Mouse (Mus musculus) E14TG2a.4 (cell line): ENCODE measurements around the gene Rsph6a.

Source experiments
- H3K27me3 ChIP-seq: 2 replicates; pipeline ENCODE4 v1.6.1; 2014; ENCODE audit warnings: low read length, control low read depth; ENCODE audit not compliant: insufficient read depth
- H3K36me3 ChIP-seq: 2 replicates; pipeline ENCODE4 v1.6.1; 2014; ENCODE audit warnings: low read length, control low read depth; ENCODE audit not compliant: insufficient read depth
- H3K4me1 ChIP-seq: replicated peaks from 2 replicates; pipeline ENCODE4 v1.6.1; 2014; ENCODE audit warnings: low read depth, low read length, control low read depth
- H3K4me3 ChIP-seq: replicated peaks from 2 replicates; pipeline ENCODE4 v1.5.1; 2014; ENCODE audit warnings: mild to moderate bottlenecking, low read length
- H3K9me3 ChIP-seq: 2 replicates; pipeline ENCODE4 v1.6.1; 2014; ENCODE audit warnings: low read length, control low read depth
- CTCF ChIP-seq: conservative IDR thresholded peaks from 2 replicates; pipeline ENCODE4 v1.5.1; 2014; ENCODE audit warnings: low read length
- NANOG ChIP-seq: IDR thresholded peaks from 2 replicates; pipeline ENCODE4 v1.6.1; 2014; ENCODE audit warnings: borderline replicate concordance, low read length, mixed read lengths
- POU5F1 ChIP-seq: IDR thresholded peaks from 2 replicates; pipeline ENCODE4 v1.6.1; 2014; ENCODE audit warnings: low read length, borderline replicate concordance

The Rsph6a gene

GRCm38 (mm10) chr7:19091913-19092312 is 37.4 kb downstream of the Rsph6a start:
- Histone ChIP-seq H3K9me3 (no peaks in the 10 kb centered on the region), H3K4me3 (peak overlapping the region; percentile 83), H3K4me1 (peaks cover 78% of the 10 kb centered on the region), H3K36me3 (peaks cover 50% of the 10 kb centered on the region), H3K27me3 (peaks cover 44% of the 10 kb centered on the region)
- no peak for TF ChIP-seq POU5F1

- no peak for TF ChIP-seq NANOG
- no peak for TF ChIP-seq POU5F1
- TF ChIP-seq CTCF = no peak
- Histone ChIP-seq H3K4me1 (peaks cover 76% of the 10 kb centered on the region), H3K4me3 (peak overlapping the region; percentile 83), H3K27me3 (peaks cover 51% of the 10 kb centered on the region), H3K36me3 (peaks cover 44% of the 10 kb centered on the region), H3K9me3 (no peaks in the 10 kb centered on the region)
These were observed 38.1 kb downstream of the Rsph6a start for GRCm38 (mm10) chr7:19092381-19093173.

DNA sequence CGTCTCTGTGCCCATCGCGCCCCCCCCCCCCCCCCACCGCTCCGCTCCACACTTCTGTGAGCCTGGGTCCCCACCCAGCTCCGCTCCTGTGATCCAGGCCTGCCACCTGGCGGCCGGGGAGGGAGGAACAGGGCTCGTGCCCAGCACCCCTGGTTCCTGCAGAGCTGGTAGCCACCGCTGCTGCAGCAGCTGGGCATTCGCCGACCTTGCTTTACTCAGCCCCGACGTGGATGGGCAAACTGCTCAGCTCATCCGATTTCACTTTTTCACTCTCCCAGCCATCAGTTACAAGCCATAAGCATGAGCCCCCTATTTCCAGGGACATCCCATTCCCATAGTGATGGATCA is 38.7 kb downstream of the Rsph6a start:
- Histone ChIP-seq H3K36me3 (peaks cover 39% of the 10 kb centered on the region), H3K4me3 (peak overlapping the region; percentile 83), H3K4me1 (peaks cover 70% of the 10 kb centered on the region), H3K27me3 (peaks cover 57% of the 10 kb centered on the region), H3K9me3 (no peaks in the 10 kb centered on the region)
- TF ChIP-seq POU5F1 (no peak), CTCF (peak; percentile 47)

GRCm38 (mm10) chr7:19093537-19094385 is 39.3 kb downstream of the Rsph6a start:
- TF ChIP-seq CTCF (no peak), POU5F1 (no peak), NANOG (no peak)
- peaks cover 66% of the 10 kb centered on the region for H3K4me1 ChIP-seq
- no peaks in the 10 kb centered on the region for H3K9me3 ChIP-seq
- peaks cover 61% of the 10 kb centered on the region for H3K27me3 ChIP-seq
- H3K36me3 ChIP-seq = peaks cover 33% of the 10 kb centered on the region
- peak overlapping the region; percentile 83 for H3K4me3 ChIP-seq

DNA sequence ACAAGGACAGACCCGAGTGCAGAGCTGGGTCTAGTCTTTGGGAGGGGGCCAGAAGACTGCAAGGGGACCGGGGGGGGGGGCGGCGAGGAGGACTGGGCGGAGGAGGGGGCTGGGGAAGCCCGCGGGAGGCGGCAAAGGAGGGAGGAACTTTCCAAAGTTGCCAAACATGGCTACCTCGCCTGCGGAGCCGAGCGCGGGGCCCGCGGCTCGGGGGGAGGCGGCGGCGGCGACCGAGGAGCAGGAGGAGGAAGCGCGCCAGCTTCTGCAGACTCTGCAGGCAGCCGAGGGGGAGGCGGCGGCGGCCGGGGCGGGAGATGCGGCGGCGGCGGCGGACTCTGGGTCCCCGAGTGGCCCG is 40.0 kb downstream of the Rsph6a start, which contains the start of gene Six5:
TSS of gene Six5 (plus strand) at position 124 of the 355 bp plus-strand sequence.
- Histone ChIP-seq H3K4me3 (peak within 1 kb of the TSS; percentile 83), H3K27me3 (peaks cover 67% of the 10 kb centered on the region), H3K9me3 (no peaks in the 10 kb centered on the region), H3K36me3 (peaks cover 28% of the 10 kb centered on the region), H3K4me1 (peaks cover 67% of the 10 kb centered on the region)
- TF ChIP-seq NANOG (no peak), CTCF (no peak), POU5F1 (no peak)

- Histone ChIP-seq H3K36me3 (peaks cover 22% of the 10 kb centered on the region), H3K9me3 (no peaks in the 10 kb centered on the region), H3K4me3 (peak overlapping the region; percentile 83), H3K4me1 (peaks cover 67% of the 10 kb centered on the region), H3K27me3 (peaks cover 73% of the 10 kb centered on the region)
- TF ChIP-seq CTCF (no peak), NANOG (no peak), POU5F1 (no peak)
These were observed 40.6 kb downstream of the Rsph6a start for GRCm38 (mm10) chr7:19094826-19095750.

- peak overlapping the region; percentile 83 for H3K4me3 ChIP-seq
- no peak for TF ChIP-seq NANOG
- no peak for TF ChIP-seq POU5F1
- TF ChIP-seq CTCF = no peak
These were observed 41.2 kb downstream of the Rsph6a start for GRCm38 (mm10) chr7:19095751-19096110.

GRCm38 (mm10) chr7:19096421-19096976 is 42.0 kb downstream of the Rsph6a start:
- Histone ChIP-seq H3K4me1 (peaks cover 53% of the 10 kb centered on the region), H3K27me3 (peaks cover 74% of the 10 kb centered on the region), H3K9me3 (no peaks in the 10 kb centered on the region), H3K36me3 (peaks cover 8% of the 10 kb centered on the region), H3K4me3 (peak overlapping the region; percentile 83)
- TF ChIP-seq CTCF (no peak), NANOG (no peak), POU5F1 (no peak)

More at GRCm38 (mm10) chr7:19095751-19096110, 41.2 kb downstream of the Rsph6a start:
- H3K9me3 ChIP-seq = no peaks in the 10 kb centered on the region
- H3K36me3 ChIP-seq = peaks cover 16% of the 10 kb centered on the region
- peaks cover 61% of the 10 kb centered on the region for H3K4me1 ChIP-seq
- H3K27me3 ChIP-seq = peaks cover 75% of the 10 kb centered on the region
